Mouse (Mus musculus) liver, embryonic 11.5 days (tissue): ENCODE data around the gene Ddx49. TPM values are rescaled to one million over a fixed set of nuclear protein-coding genes. Genes with fewer than 3 reads are reported as not detected.
A peak's percentile ranks its signal among the peaks of the same experiment; 100 is the strongest.

ENCODE experiments used
- ATAC-seq: fragments of 200-750 bp; cut with Nextera tagmentation; replicated peaks from 2 replicates; pipeline ENCODE4 v1.8.0; 2017; ENCODE audit warnings: moderate number of reproducible peaks, mild to moderate bottlenecking, moderate TSS enrichment, moderate library complexity; ENCODE audit not compliant: low FRiP score
- DNase-seq: peaks from one replicate; pipeline ENCODE4 v3.0.0-alpha.2; 2017; ENCODE audit warnings: low spot score
- H3K27ac ChIP-seq: fragments of 300-500 bp; sonication (generic); 2 replicates; pipeline ENCODE4 v1.5.1; 2014; ENCODE audit warnings: mild to moderate bottlenecking, low read depth, low read length, control low read depth
- H3K27me3 ChIP-seq: fragments of 300-500 bp; sonication (generic); replicated peaks from 2 replicates; pipeline ENCODE4 v1.6.1; 2014; ENCODE audit warnings: low read length, mixed read lengths; ENCODE audit not compliant: control insufficient read depth, insufficient read depth
- H3K36me3 ChIP-seq: fragments of 300-500 bp; sonication (generic); 2 replicates; pipeline ENCODE4 v1.6.1; 2014; ENCODE audit warnings: mild to moderate bottlenecking, low read length, moderate library complexity, mixed read lengths; ENCODE audit not compliant: control insufficient read depth, insufficient read depth
- H3K4me1 ChIP-seq: fragments of 300-500 bp; sonication (generic); replicated peaks from 2 replicates; pipeline ENCODE4 v1.6.1; 2014; ENCODE audit warnings: low read length, mixed read lengths; ENCODE audit not compliant: control insufficient read depth, insufficient read depth
- H3K4me2 ChIP-seq: fragments of 300-500 bp; sonication (generic); 2 replicates; pipeline ENCODE4 v1.6.1; 2014; ENCODE audit warnings: mild to moderate bottlenecking, control low read depth, moderate library complexity
- H3K4me3 ChIP-seq: fragments of 300-500 bp; sonication (generic); 2 replicates; pipeline ENCODE4 v1.5.1; 2014; ENCODE audit warnings: low read depth, low read length, control low read depth
- H3K9ac ChIP-seq: fragments of 300-500 bp; sonication (generic); 2 replicates; pipeline ENCODE4 v1.6.1; 2014; ENCODE audit warnings: low read depth, low read length, control low read depth
- H3K9me3 ChIP-seq: fragments of 300-500 bp; sonication (generic); 2 replicates; pipeline ENCODE4 v1.6.1; 2016; ENCODE audit warnings: low read length, inconsistent platforms, mixed read lengths; ENCODE audit not compliant: control insufficient read depth
- WGBS: fragments of 180-500 bp; shearing (Covaris S2); extraction: QIAGEN DNeasy Blood & Tissue Kit; methylation state at CpG from one replicate; pipeline ENCODE4 v1.1.7; 2014; 5-methylcytosine and 5-hydroxymethylcytosine counted together
- polyA plus RNA-seq: library from polyadenylated mRNA; unstranded; fragments of >200 nt; fragmentation: Nextera tagmentation; extraction: Ambion mirVana; gene quantifications from 2 replicates; pipeline ENCODE4 v1.2.1, GENCODE M21; 2014

The Ddx49 gene
- 56.5 and 59.1 TPM in 2 replicates for polyA plus RNA-seq

GRCm38 (mm10) chr8:70302358-70302890 lies at the start of gene Ddx49, which contains the start of gene Cope:
Gene Ddx49 (minus strand): TSS chr8:70302489.
Gene Cope (plus strand): TSS chr8:70302518.
- Histone ChIP-seq H3K9ac (peak within 1 kb of the TSS; percentile 90), H3K4me3 (peak within 1 kb of the TSS; percentile 93), H3K27me3 (no peaks in the 10 kb centered on the region), H3K36me3 (peaks cover 24% of the 10 kb centered on the region), H3K4me1 (peaks cover 11% of the 10 kb centered on the region), H3K27ac (peak within 1 kb of the TSS; percentile 51), H3K4me2 (peak within 1 kb of the TSS; percentile 93), H3K9me3 (no peaks in the 10 kb centered on the region)
- DNase-seq (peak; percentile 94), ATAC-seq (peak; percentile 89)
- under 1% methylated on average over 40 of the region's 40 CpGs for WGBS

- H3K9ac ChIP-seq: peak overlapping the region; percentile 100
- peak overlapping the region; percentile 99 for H3K4me2 ChIP-seq
- H3K4me3 ChIP-seq: peak overlapping the region; percentile 96
- 9% methylated on average over 3 of the region's 3 CpGs for WGBS
- H3K27me3 ChIP-seq: no peaks in the 10 kb centered on the region
- peaks cover 9% of the 10 kb centered on the region; the same call in 1 of the 2 replicates for H3K36me3 ChIP-seq
- peaks cover 73% of the 10 kb centered on the region for H3K4me1 ChIP-seq
- H3K27ac ChIP-seq: peak overlapping the region; percentile 93
- ATAC-seq (no peak), DNase-seq (no peak)
- no peaks in the 10 kb centered on the region for H3K9me3 ChIP-seq
These were observed 49.7 kb upstream of the Ddx49 start for GRCm38 (mm10) chr8:70352000-70352384.

GRCm38 (mm10) chr8:70351035-70351999 lies 49.0 kb upstream of the Ddx49 start:
- WGBS: 45% methylated on average over 15 of the region's 15 CpGs
- peak overlapping the region; percentile 100 for H3K9ac ChIP-seq

GRCm38 (mm10) chr8:70347860-70348420 lies 45.7 kb upstream of the Ddx49 start:
- no peak overlapping the region for H3K27ac ChIP-seq
- no peaks in the 10 kb centered on the region for H3K27me3 ChIP-seq
- no peaks in the 10 kb centered on the region for H3K9me3 ChIP-seq
- ATAC-seq (no peak), DNase-seq (no peak)
- H3K9ac ChIP-seq: no peak overlapping the region
- no peak overlapping the region for H3K4me3 ChIP-seq
- 57% methylated on average over 1 of the region's 1 CpGs for WGBS
- H3K4me1 ChIP-seq: peaks cover 64% of the 10 kb centered on the region
- H3K36me3 ChIP-seq: peaks cover 19% of the 10 kb centered on the region
- H3K4me2 ChIP-seq: no peak overlapping the region

More at GRCm38 (mm10) chr8:70351035-70351999, 49.0 kb upstream of the Ddx49 start:
- no peak overlapping the region for H3K27ac ChIP-seq
- peaks cover 9% of the 10 kb centered on the region; the same call in 1 of the 2 replicates for H3K36me3 ChIP-seq
- H3K4me3 ChIP-seq: peak overlapping the region; percentile 96
- DNase-seq (no peak), ATAC-seq (no peak)
- no peaks in the 10 kb centered on the region for H3K9me3 ChIP-seq
- H3K4me1 ChIP-seq: peaks cover 69% of the 10 kb centered on the region
- peak overlapping the region; percentile 99 for H3K4me2 ChIP-seq
- H3K27me3 ChIP-seq: no peaks in the 10 kb centered on the region

- ATAC-seq (no peak), DNase-seq (no peak)
- WGBS: 85% methylated on average over 4 of the region's 4 CpGs
- no peak overlapping the region for H3K9ac ChIP-seq
- peaks cover 22% of the 10 kb centered on the region for H3K36me3 ChIP-seq
- H3K27me3 ChIP-seq: no peaks in the 10 kb centered on the region
- no peak overlapping the region for H3K27ac ChIP-seq
- H3K4me3 ChIP-seq: no peak overlapping the region
- no peaks in the 10 kb centered on the region for H3K9me3 ChIP-seq
- H3K4me1 ChIP-seq: peaks cover 64% of the 10 kb centered on the region
- H3K4me2 ChIP-seq: no peak overlapping the region
These were observed 45.2 kb upstream of the Ddx49 start for GRCm38 (mm10) chr8:70347443-70347842.

- no peaks in the 10 kb centered on the region for H3K27me3 ChIP-seq
- no peak overlapping the region for H3K9ac ChIP-seq
- DNase-seq: no peak
- H3K4me3 ChIP-seq: no peak overlapping the region
- H3K36me3 ChIP-seq: peaks cover 49% of the 10 kb centered on the region
- ATAC-seq: no peak
- H3K9me3 ChIP-seq: no peaks in the 10 kb centered on the region
- no peak overlapping the region for H3K4me2 ChIP-seq
- 77% methylated on average over 2 of the region's 2 CpGs for WGBS
- H3K27ac ChIP-seq: no peak overlapping the region; the same call in 1 of the 2 replicates
- H3K4me1 ChIP-seq: peaks cover 37% of the 10 kb centered on the region
These were observed 42.0 kb upstream of the Ddx49 start for GRCm38 (mm10) chr8:70344279-70344678.

GRCm38 (mm10) chr8:70343696-70344095 lies 41.4 kb upstream of the Ddx49 start:
- ATAC-seq: no peak; the same call in 1 of the 2 replicates

GRCm38 (mm10) chr8:70343076-70343475 lies 40.8 kb upstream of the Ddx49 start:
- 78% methylated on average over 7 of the region's 7 CpGs for WGBS
- H3K27me3 ChIP-seq: no peaks in the 10 kb centered on the region
- no peak overlapping the region for H3K4me2 ChIP-seq
- no peak overlapping the region for H3K4me3 ChIP-seq
- H3K36me3 ChIP-seq: peaks cover 55% of the 10 kb centered on the region
- no peak for DNase-seq
- H3K9ac ChIP-seq: no peak overlapping the region
- no peak for ATAC-seq
- H3K9me3 ChIP-seq: no peaks in the 10 kb centered on the region
- no peak overlapping the region for H3K27ac ChIP-seq
- peaks cover 25% of the 10 kb centered on the region for H3K4me1 ChIP-seq

More at GRCm38 (mm10) chr8:70343696-70344095, 41.4 kb upstream of the Ddx49 start:
- no peak overlapping the region for H3K4me3 ChIP-seq
- no peak overlapping the region for H3K4me2 ChIP-seq
- no peak for DNase-seq
- H3K9ac ChIP-seq: no peak overlapping the region
- H3K27ac ChIP-seq: no peak overlapping the region; the same call in 1 of the 2 replicates
- H3K4me1 ChIP-seq: peaks cover 31% of the 10 kb centered on the region
- no peaks in the 10 kb centered on the region for H3K9me3 ChIP-seq
- peaks cover 52% of the 10 kb centered on the region for H3K36me3 ChIP-seq
- 71% methylated on average over 6 of the region's 6 CpGs for WGBS
- no peaks in the 10 kb centered on the region for H3K27me3 ChIP-seq
